Mouse (Mus musculus): ENCODE data around the gene Rpl37. TPM values are rescaled to one million over a fixed set of nuclear protein-coding genes. Genes with fewer than 3 reads are reported as not detected.

The Rpl37 gene
- polyA plus RNA-seq (2015; fragmentation: Nextera tagmentation; extraction: Ambion mirVana), result 424 and 529 TPM in 2 replicates

GRCm38 (mm10) chr15:5116270-5117030 is at the start of gene Rpl37:
Gene Rpl37, plus strand, starts transcription at chr15:5116645.

GRCm38 (mm10) chr15:5107686-5108654 is 8.5 kb upstream of the Rpl37 start, which contains the start of gene Card6:
Gene Card6, minus strand, starts transcription at chr15:5108539.

GRCm38 (mm10) chr15:5143361-5144020 is 27.0 kb downstream of the Rpl37 start, which contains the start of gene Prkaa1:
Gene Prkaa1, plus strand, starts transcription at chr15:5143861.

Other genes with a start within 250 kb of the Rpl37 start
- gene Mroh2b, start 217.9 kb upstream of the Rpl37 start, polyA plus RNA-seq (2015; fragmentation: Nextera tagmentation; extraction: Ambion mirVana), result not detected in 2 replicates
- gene C7, start 52.9 kb upstream of the Rpl37 start, polyA plus RNA-seq (2015; fragmentation: Nextera tagmentation; extraction: Ambion mirVana), result 0.05 TPM in 1 of 2 replicates, not detected in the other
- gene Card6, start 8.1 kb upstream of the Rpl37 start, polyA plus RNA-seq (2015; fragmentation: Nextera tagmentation; extraction: Ambion mirVana), result 0.72 and 0.74 TPM in 2 replicates
- gene Prkaa1, start 27.2 kb downstream of the Rpl37 start, polyA plus RNA-seq (2015; fragmentation: Nextera tagmentation; extraction: Ambion mirVana), result 9.3 and 11.1 TPM in 2 replicates
- 40.1 and 43.4 TPM in 2 replicates for gene Ttc33, start 68.9 kb downstream of the Rpl37 start, polyA plus RNA-seq (2015; fragmentation: Nextera tagmentation; extraction: Ambion mirVana)
- 2.1 and 2.4 TPM in 2 replicates for gene Ptger4, start 127.5 kb downstream of the Rpl37 start, polyA plus RNA-seq (2015; fragmentation: Nextera tagmentation; extraction: Ambion mirVana)